Mouse (Mus musculus) heart, postnatal 0 days (tissue): ENCODE measurements around the gene Bcas1.
A peak's percentile ranks its signal among the peaks of the same experiment; 100 is the strongest.

Source experiments
- CTCF ChIP-seq: IDR thresholded peaks from 2 replicates; pipeline ENCODE4 v1.5.1; 2016; ENCODE audit warnings: antibody characterized with exemption, control low read depth, low read depth
- EP300 ChIP-seq: IDR thresholded peaks from 2 replicates; pipeline ENCODE4 v1.6.1; 2016; ENCODE audit warnings: antibody characterized with exemption, low read depth

GRCm38 (mm10) chr2:170354963-170355367 is 72.7 kb downstream of the Bcas1 start:
- TF ChIP-seq CTCF (peak; percentile 92), EP300 (no peak)
